Mouse (Mus musculus): ENCODE data around the gene Sapcd1. TPM values are rescaled to one million over a fixed set of nuclear protein-coding genes. Genes with fewer than 3 reads are reported as not detected.
"Not testable (repeated sequence)": the region's sequence is repeated elsewhere in the genome, so short reads cannot be mapped to it uniquely, and the experiment has no call there.

The Sapcd1 gene
- polyA plus RNA-seq, 1 experiment from 2014 or later, result 1.4 TPM

DNA sequence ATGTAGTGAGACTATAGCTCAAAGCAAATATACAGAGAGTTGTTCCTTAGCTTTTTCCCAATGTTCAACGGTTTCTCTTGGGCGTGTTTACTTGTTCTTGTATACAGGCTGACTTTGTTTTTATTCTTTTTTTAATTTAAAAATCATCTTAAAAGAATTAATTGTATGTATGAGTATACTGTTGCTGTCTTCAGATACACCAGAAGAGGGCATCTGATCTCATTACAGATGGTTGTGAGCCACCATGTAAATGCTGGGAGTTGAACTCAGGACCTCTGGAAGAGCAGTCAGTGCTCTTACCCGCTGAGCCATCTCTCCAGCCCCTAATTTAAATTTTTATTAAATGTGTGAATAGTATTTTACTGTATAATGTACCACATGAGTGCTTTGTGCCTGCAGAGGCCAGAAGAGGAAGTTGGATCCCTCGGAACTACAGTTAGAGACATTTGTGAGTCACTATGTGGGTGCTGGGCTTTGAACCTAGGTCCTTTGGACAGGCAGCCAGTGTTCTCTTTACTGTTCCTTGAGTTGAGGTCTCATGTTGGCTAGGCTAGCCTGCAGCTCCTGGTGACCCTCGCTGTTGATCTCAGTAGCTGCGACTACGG is 20.3 kb downstream of the Sapcd1 start:
- 96% methylated on average over 7 of the region's 7 CpGs for WGBS
- DNase-seq (ENCODE audit: low spot score), result no peak
- peaks cover 94% of the 10 kb centered on the region for H3K36me3 ChIP-seq
- H3K27ac ChIP-seq, result no peak overlapping the region
- H3K4me3 ChIP-seq, result no peak overlapping the region
- no peaks in the 10 kb centered on the region for H3K27me3 ChIP-seq (ENCODE audit: low read depth, poor library complexity, severe bottlenecking)
- peaks cover 11% of the 10 kb centered on the region for H3K4me1 ChIP-seq
- no peaks in the 10 kb centered on the region for H3K9me3 ChIP-seq (replicated peaks)

DNA sequence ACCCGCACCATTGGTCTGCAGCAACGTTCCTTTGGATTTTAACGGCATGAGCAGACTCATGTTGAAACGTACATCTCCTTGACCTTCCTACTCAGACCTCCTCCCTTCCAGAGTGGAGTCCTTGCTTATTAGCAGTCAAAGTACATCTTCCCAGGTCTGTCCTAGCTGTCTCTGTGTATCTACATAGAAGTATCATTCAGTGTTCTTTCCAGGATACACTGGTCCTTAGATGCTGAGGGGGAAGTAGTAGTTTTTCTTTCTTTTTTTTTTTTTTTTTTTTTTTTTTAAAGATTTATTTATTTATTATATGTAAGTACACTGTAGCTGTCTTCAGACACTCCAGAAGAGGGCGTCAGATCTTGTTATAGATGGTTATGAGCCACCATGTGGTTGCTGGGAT is 21.9 kb downstream of the Sapcd1 start:
- not testable (repeated sequence) for DNase-seq (ENCODE audit: low spot score); H3K27ac ChIP-seq; H3K4me3 ChIP-seq; H3K27me3 ChIP-seq (ENCODE audit: low read depth, poor library complexity, severe bottlenecking); H3K9me3 ChIP-seq (replicated peaks)
- WGBS, result 99% methylated on average over 4 of the region's 5 CpGs
- H3K4me1 ChIP-seq, result peaks cover 15% of the 10 kb centered on the region
- peaks cover 81% of the 10 kb centered on the region for H3K36me3 ChIP-seq

DNA sequence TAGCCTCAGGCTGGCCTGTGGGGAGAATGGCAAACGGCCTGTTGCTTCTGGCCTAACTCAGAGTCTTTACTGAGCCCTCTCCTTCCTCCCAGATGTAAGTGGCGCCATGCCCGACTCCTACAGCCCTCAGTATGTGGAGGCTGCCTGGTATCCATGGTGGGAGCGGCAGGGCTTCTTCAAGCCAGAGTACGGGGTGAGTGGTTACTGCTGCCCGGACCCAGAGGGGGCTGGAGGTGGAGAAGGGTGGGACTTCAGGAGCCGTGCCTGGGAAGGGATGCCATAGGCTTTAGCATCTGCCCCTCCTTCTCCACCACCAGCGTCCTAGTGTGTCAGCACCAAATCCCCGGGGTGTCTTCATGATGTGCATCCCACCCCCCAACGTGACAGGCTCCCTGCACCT is 22.7 kb downstream of the Sapcd1 start:
- 96% methylated on average over 10 of the region's 10 CpGs for WGBS
- H3K9me3 ChIP-seq (replicated peaks), result no peaks in the 10 kb centered on the region
- H3K4me3 ChIP-seq, result no peak overlapping the region
- H3K27me3 ChIP-seq (ENCODE audit: low read depth, poor library complexity, severe bottlenecking), result no peaks in the 10 kb centered on the region
- peaks cover 20% of the 10 kb centered on the region for H3K4me1 ChIP-seq
- peaks cover 73% of the 10 kb centered on the region for H3K36me3 ChIP-seq
- no peak for DNase-seq (ENCODE audit: low spot score)
- no peak overlapping the region for H3K27ac ChIP-seq

DNA sequence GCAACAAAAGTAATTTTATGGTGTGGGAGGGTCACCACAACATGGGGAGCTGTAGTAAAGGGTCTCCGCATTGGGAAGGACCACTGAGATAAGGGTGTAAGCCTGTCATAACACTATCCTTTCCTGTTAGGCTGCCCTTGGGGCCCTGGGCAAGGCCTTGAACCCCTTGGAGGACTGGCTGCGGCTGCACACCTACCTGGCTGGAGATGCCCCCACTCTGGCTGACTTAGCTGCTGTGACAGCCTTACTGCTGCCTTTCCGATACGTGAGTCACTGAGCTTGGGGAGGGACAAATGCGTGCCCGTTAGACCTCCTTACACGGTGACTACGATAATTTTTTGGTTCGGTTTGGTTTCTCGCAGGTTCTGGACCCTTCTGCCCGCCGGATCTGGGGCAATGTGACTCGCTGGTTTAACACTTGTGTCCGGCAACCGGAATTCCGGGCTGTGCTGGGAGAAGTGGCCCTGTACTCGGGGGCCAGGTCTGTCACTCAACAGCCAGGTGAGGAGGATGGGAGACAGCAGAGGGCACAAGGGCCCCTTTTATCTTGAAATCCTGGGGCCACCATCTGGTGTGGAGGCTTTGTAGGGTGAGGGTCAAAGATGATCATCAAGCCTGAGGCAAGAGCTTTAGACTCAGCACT is 23.6 kb downstream of the Sapcd1 start:
- no peaks in the 10 kb centered on the region for H3K9me3 ChIP-seq (replicated peaks)
- H3K36me3 ChIP-seq, result peaks cover 66% of the 10 kb centered on the region
- no peak for DNase-seq (ENCODE audit: low spot score)
- no peak overlapping the region for H3K27ac ChIP-seq
- WGBS, result 95% methylated on average over 17 of the region's 17 CpGs
- 0 out of 2 replicates have a peak overlapping the region, but pooled peaks have one; percentile 4 for H3K4me3 ChIP-seq
- H3K4me1 ChIP-seq, result peaks cover 30% of the 10 kb centered on the region
- no peaks in the 10 kb centered on the region for H3K27me3 ChIP-seq (ENCODE audit: low read depth, poor library complexity, severe bottlenecking)

DNA sequence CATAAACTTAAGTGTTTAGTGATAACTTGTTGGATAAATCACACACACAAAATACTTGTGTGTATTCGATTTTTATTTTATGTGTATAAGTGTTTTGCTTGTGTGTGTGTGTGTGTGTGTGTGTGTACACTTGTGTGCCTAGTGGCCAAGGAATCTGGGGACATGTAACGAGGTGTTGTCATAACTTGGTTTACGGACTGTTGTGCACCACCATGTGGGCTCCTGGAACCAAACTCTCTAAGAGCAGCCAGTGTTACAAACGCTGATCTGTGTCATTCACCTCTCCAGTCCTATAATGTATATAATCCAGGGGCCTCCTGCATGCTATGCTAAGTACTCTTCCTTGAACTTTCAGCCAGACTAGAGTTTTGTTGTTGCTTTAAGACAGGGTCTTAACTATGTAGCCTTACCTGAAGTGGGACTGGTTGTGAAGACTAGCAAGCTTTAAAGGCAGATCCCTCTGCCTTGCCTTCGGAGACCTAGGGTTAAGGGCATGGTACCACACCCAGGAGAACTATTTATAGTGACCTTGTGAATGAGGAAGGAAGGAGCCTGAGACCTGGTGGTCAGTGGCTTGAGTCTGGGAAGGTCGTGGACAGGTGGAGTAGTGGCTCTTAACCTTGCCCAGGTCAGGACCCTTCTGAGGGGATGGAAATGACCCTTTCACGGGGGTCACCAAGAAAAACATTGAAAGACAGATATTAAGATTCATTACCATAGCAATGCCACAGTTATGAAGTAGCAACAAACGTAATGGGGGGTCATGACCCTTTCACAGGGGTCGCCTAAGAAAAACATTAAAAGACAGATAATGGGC is 24.6 kb downstream of the Sapcd1 start:
- Histone ChIP-seq H3K9me3 (replicated peaks) (no peaks in the 10 kb centered on the region), H3K4me3 (peak overlapping the region; percentile 84), H3K27ac (no peak overlapping the region), H3K36me3 (peaks cover 66% of the 10 kb centered on the region), H3K27me3 (ENCODE audit: low read depth, poor library complexity, severe bottlenecking) (no peaks in the 10 kb centered on the region), H3K4me1 (peaks cover 37% of the 10 kb centered on the region)
- DNase-seq (ENCODE audit: low spot score), result no peak
- 74% methylated on average over 9 of the region's 9 CpGs for WGBS

DNA sequence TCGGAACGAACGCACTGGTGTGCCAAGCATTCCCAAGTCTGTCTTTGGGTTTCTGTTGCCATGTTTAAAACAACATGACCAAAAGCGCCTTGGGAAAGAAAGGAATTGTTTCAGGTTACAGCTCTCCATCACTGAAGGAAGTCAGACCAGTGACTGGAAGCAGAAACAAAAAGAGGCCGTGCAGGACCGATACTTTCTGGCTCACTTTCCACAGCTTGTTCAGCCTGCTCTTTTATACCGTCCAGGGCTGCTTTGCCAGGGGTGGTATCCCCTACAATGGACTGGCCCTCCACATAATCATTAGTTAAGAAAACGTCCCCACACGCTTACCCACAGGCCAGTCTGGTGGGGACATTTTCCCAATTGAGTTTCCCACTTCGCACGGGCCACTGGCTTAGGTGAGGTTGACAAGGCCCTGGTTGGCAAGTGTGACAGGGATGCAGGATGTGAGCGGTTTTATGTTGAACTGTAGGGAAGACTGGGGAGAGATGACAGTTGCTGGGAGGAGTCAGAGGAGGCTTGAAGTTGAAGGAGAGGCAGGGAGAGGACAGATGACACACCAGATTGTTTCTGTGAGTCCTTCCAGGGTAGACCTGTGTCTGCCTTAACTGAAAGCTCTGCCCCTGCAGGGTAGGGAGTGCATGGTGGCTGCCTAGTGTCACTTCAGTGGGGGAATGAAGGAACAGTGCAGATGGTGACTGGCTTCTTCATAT is 25.5 kb downstream of the Sapcd1 start:
- H3K36me3 ChIP-seq, result peaks cover 66% of the 10 kb centered on the region
- H3K4me1 ChIP-seq, result peaks cover 37% of the 10 kb centered on the region
- H3K27ac ChIP-seq, result peak overlapping the region; percentile 94
- 19% methylated on average over 12 of the region's 12 CpGs for WGBS
- H3K9me3 ChIP-seq (replicated peaks), result no peaks in the 10 kb centered on the region
- H3K4me3 ChIP-seq, result peak overlapping the region; percentile 84
- no peak for DNase-seq (ENCODE audit: low spot score)
- no peaks in the 10 kb centered on the region for H3K27me3 ChIP-seq (ENCODE audit: low read depth, poor library complexity, severe bottlenecking)

DNA sequence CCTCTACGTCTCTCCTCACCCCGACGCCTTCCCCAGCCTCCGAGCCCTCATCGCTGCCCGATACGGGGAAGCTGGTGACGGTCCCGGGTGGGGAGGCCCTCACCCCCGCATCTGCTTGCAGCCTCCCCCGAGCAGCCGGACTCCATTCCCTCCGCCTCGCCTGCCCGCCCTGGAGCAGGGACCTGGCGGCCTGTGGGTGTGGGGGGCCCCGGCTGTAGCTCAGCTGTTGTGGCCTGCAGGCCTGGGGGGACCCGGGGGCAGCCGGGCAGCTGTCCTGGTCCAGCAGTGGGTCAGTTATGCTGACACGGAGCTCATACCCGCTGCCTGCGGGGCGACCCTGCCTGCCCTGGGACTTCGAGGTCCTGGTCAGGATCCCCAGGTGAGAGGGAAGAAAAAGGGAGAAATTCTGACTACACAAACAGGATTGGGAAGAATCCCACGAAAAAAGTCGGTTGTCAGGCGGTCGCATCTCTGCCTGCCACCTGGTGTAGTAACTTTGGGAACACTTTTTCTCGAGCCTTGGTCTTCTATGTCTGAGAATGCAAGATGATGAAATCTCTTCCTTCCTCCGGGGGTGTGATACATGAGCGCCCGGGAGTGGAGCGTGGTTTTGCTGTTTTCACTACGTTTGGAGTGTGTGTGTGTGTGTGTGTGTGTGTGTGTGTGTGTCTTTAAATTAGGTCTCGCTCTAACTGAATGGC is 26.2 kb downstream of the Sapcd1 start:
- Histone ChIP-seq H3K4me3 (peak overlapping the region; percentile 84), H3K4me1 (peaks cover 41% of the 10 kb centered on the region), H3K36me3 (peaks cover 66% of the 10 kb centered on the region), H3K9me3 (replicated peaks) (no peaks in the 10 kb centered on the region), H3K27me3 (ENCODE audit: low read depth, poor library complexity, severe bottlenecking) (no peaks in the 10 kb centered on the region), H3K27ac (peak overlapping the region; percentile 94)
- WGBS, result 1% methylated on average over 35 of the region's 35 CpGs
- DNase-seq (ENCODE audit: low spot score), result no peak

DNA sequence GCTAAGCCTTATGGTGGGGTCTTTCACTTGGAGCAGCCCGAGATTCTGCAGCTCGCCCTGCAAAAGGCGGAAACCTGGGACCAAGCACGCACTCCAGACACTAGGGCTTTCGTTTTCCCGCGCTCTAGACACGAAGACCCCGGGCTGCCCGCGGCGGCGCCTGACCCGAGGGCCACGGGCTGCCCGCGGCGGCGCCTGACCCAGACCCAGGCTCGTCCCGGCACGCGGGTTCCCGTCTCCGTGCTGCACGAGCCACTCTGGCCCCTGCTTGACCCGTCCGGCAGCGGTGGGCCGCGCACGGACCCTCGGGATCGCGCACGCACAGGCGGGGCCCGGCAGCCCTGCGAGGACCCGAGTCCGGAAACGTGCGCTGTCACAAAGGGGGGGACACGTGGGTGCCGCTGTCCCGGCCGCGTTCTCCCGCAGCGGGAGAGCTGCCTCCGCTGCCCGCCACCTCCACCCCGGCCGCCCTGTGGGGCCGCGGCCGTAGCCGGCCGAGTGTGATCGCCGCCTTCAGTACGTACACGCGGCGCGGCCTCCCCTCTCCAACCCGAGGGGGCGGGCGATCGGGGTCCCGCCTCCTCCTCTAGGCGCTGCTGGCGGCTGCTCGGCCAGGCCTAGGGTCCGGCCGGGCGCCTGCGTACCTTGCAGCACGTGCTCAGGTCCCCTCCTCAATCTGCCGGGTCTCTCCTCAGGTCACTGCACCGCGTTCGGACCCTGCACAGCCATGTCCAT is 26.9 kb downstream of the Sapcd1 start, which contains the start of gene Vars:
Gene Vars (plus strand): TSS at position 271 of the 735 bp plus-strand sequence.
- peak within 1 kb of the TSS; percentile 84 for H3K4me3 ChIP-seq
- H3K4me1 ChIP-seq, result peaks cover 41% of the 10 kb centered on the region
- under 1% methylated on average over 83 of the region's 83 CpGs for WGBS
- H3K27me3 ChIP-seq (ENCODE audit: low read depth, poor library complexity, severe bottlenecking), result no peaks in the 10 kb centered on the region
- peaks cover 65% of the 10 kb centered on the region for H3K36me3 ChIP-seq
- no peaks in the 10 kb centered on the region for H3K9me3 ChIP-seq (replicated peaks)
- peak within 1 kb of the TSS; percentile 94 for H3K27ac ChIP-seq
- DNase-seq (ENCODE audit: low spot score), result peak; percentile 99

DNA sequence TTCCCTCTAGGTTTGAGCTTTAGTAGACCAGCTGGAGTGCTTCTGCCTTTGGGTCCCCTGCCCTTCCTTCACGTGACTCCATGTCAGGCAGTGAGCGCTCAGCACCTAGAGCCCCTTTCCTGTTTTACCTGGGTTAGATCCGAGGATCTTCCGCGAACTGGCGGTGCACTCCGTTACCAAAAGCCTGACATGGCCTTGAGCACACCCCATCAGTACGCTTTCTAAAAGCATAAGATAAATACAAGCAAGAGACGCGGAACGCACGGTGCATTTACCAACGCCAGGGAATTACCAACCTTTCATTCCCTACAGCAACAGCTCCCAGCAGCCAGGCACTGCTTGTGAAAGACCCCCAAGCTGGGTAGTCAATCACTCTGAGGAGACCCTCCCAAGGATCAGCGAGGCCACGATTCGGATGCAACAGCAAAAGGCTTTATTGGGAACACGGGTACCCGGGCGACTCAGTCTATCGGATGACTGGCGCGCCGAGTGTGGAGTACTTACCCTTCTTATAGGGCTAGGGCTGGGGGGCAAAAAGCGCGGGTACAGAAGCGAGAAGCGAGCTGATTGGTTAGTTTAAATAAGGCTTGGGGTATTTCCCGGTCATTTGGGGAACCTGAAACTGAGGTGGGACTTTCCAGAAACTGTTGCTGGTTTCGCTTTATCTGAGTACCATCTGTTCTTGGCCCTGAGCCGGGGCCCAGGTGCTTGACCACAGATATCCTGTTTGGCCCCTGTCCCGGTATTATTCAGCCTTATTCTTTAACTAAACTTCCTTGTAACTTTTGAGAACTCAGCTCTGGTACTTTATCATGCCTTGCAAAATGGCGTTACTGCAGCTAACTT is 27.7 kb downstream of the Sapcd1 start:
- Histone ChIP-seq H3K36me3 (peaks cover 64% of the 10 kb centered on the region), H3K4me3 (peak overlapping the region; percentile 84), H3K27ac (peak overlapping the region; percentile 94), H3K4me1 (peaks cover 41% of the 10 kb centered on the region)
- 31% methylated on average over 30 of the region's 32 CpGs for WGBS
- H3K27me3 ChIP-seq (ENCODE audit: low read depth, poor library complexity, severe bottlenecking); H3K9me3 ChIP-seq (replicated peaks): not testable (repeated sequence)
- peak; percentile 62 for DNase-seq (ENCODE audit: low spot score)

DNA sequence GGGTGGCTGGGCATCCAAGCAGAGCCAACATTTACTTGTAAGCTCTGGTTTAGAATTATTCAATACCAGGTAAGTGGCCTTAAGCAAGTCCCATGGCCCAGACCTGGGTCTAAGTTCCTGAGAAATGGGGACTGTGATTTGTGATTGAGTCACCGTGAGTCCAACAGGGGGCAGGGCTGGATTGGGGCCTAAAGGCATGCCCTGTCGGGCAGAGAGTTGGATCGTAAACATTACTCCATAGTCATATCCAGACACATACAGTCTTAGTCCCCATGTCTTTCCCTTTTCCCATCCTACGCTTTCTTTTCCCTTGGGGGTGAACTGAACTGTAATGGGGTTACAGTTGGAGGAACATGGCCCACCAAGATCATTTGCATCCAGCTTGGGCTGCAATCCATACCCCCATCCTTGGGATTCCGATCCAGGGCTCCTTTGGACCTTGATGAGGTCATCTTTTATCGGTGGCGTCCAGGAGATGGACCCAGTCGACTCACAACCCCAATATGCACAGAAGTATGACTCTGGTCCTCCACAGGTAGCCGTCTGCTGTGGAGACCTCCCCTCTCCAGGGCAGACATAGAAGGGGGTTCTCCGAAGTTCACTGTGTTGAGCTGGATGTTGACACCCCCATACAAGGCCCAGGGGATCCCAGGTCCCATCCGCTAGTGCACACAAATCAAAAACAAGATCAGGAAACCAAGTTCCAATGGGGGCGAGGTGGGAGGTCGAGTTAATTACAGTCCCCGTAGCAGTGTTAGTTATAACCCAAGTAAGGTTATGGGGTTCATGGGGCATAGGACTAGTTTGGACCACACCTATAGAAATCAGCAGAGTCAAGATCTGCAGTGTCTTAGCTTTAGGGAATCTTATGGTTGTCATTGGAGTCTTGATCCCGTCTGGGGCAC is 29.0 kb downstream of the Sapcd1 start:
- WGBS, result 94% methylated on average over 15 of the region's 15 CpGs

More for the DNA sequence above, 29.0 kb downstream of the Sapcd1 start:
- Histone ChIP-seq H3K27ac (peak overlapping the region; percentile 42; the same call in 1 of the 2 replicates), H3K27me3 (ENCODE audit: low read depth, poor library complexity, severe bottlenecking) (no peaks in the 10 kb centered on the region), H3K36me3 (peaks cover 54% of the 10 kb centered on the region), H3K4me3 (peak overlapping the region; percentile 84; the same call in 1 of the 2 replicates), H3K4me1 (peaks cover 41% of the 10 kb centered on the region), H3K9me3 (replicated peaks) (no peaks in the 10 kb centered on the region)
- DNase-seq (ENCODE audit: low spot score), result no peak

Measured in limb, embryonic 10.5 days (tissue).